Comparison of ENCODE assay signal across 17 mouse cellular contexts in genomic region chr7:114818351-114818750, GRCm38 (mm10).
"Had no signal": no experiment of that assay in that cellular context is flagged by ENCODE, and none has a peak within 500 bp of the region (broad histone marks: within the 10 kb centered on the region; RNA-seq: fewer than 3 reads in every experiment).

No protein-coding gene starts in this region.

- DNase-seq: liver, postnatal 0 days; lung, adult 2 months; lung, postnatal 14 days; lung, postnatal 36 days; right cerebral cortex, postnatal 14 days; thymus, adult 2 months; thymus, postnatal 25 days; thymus, postnatal 4 days had no signal

- H3K4me2 ChIP-seq: liver, embryonic 15.5 days; lung, embryonic 15.5 days; midbrain, embryonic 13.5 days; midbrain, embryonic 15.5 days; neural tube, embryonic 13.5 days; stomach, embryonic 15.5 days had no signal

- H3K4me1 ChIP-seq: liver, embryonic 15.5 days; lung, embryonic 15.5 days; midbrain, embryonic 13.5 days; midbrain, embryonic 15.5 days; neural tube, embryonic 13.5 days; stomach, embryonic 15.5 days had no signal

- H3K27ac ChIP-seq: liver, embryonic 15.5 days; lung, embryonic 15.5 days; macrophage; midbrain, embryonic 13.5 days; midbrain, embryonic 15.5 days; neural tube, embryonic 13.5 days; stomach, embryonic 15.5 days; stomach, postnatal 0 days had no signal

- H3K4me3 ChIP-seq: liver, embryonic 15.5 days; lung, embryonic 15.5 days; megakaryocyte, embryonic 14.5 days; midbrain, embryonic 13.5 days; midbrain, embryonic 15.5 days; neural tube, embryonic 13.5 days; stomach, embryonic 15.5 days had no signal

- H3K36me3 ChIP-seq: liver, embryonic 15.5 days; lung, embryonic 15.5 days; midbrain, embryonic 13.5 days; midbrain, embryonic 15.5 days; neural tube, embryonic 13.5 days; stomach, embryonic 15.5 days had no signal

- H3K27me3 ChIP-seq: liver, embryonic 15.5 days; neural tube, embryonic 13.5 days; stomach, embryonic 15.5 days had no signal

- H3K9me3 ChIP-seq: liver, embryonic 15.5 days; lung, embryonic 15.5 days; megakaryocyte, embryonic 14.5 days; midbrain, embryonic 13.5 days; midbrain, embryonic 15.5 days; neural tube, embryonic 13.5 days; stomach, embryonic 15.5 days had no signal

- H3K9ac ChIP-seq: liver, embryonic 15.5 days; liver, postnatal 0 days; lung, embryonic 15.5 days; midbrain, embryonic 13.5 days; midbrain, embryonic 15.5 days; neural tube, embryonic 13.5 days; stomach, embryonic 15.5 days had no signal
